Mouse (Mus musculus) myocyte (in vitro differentiated cells): Measurements from ENCODE around the gene Pcdh11x.

Experiments used
- MYOD1 ChIP-seq, 3 experiments: IDR thresholded peaks; one replicate each; pipeline ENCODE4 v1.6.1; 2011; ENCODE audit warnings: control low read depth in 2 of 3, low read depth in 2 of 3, mild to moderate bottlenecking in 2 of 3, moderate library complexity in 1 of 3; ENCODE audit not compliant: insufficient read length in 2 of 3, control insufficient read depth in 1 of 3
- POLR2A ChIP-seq: IDR thresholded peaks from one replicate; pipeline ENCODE4 v1.6.1; 2011; ENCODE audit warnings: low read depth, mild to moderate bottlenecking, control low read depth, moderate library complexity; ENCODE audit not compliant: insufficient read length
- POLR2AphosphoS2 ChIP-seq: IDR thresholded peaks from one replicate; pipeline ENCODE4 v1.6.1; 2011; ENCODE audit warnings: low read depth, control low read depth; ENCODE audit not compliant: insufficient read length

- no peak for TF ChIP-seq POLR2A
- no peak for TF ChIP-seq POLR2AphosphoS2
- no peak for TF ChIP-seq MYOD1 (IDR thresholded peaks at IDR 0.05; ENCODE audit: control insufficient read depth in 1 of 3, insufficient read length in 2 of 3, low read depth in 2 of 3)
These were observed 30.0 kb upstream of the Pcdh11x start for GRCm38 (mm10) chrX:120260089-120260488.
